Mouse (Mus musculus) liver, postnatal 0 days (tissue): ENCODE results near the gene B3galt5.

Source experiments
- CTCF ChIP-seq: sonication (generic); IDR thresholded peaks from 2 replicates; pipeline ENCODE4 v1.5.1; 2016; ENCODE audit warnings: antibody characterized with exemption, low read depth
- EP300 ChIP-seq: IDR thresholded peaks from 2 replicates; pipeline ENCODE4 v1.6.1; 2016; ENCODE audit warnings: antibody characterized with exemption, low read depth, mild to moderate bottlenecking

GRCm38 (mm10) chr16:96201485-96202232 lies 33.9 kb upstream of the B3galt5 start:
- TF ChIP-seq CTCF (no peak), EP300 (no peak)
